Mouse (Mus musculus) embryonic facial prominence, embryonic 14.5 days (tissue): ENCODE results near the gene Myo10. TPM values are rescaled to one million over a fixed set of nuclear protein-coding genes. Genes with fewer than 3 reads are reported as not detected.

Experiments used
- ATAC-seq: fragments of 200-750 bp; cut with Nextera tagmentation; 2 replicates; pipeline ENCODE4 v1.8.0; 2017; ENCODE audit warnings: low read depth, moderate number of reproducible peaks, moderate TSS enrichment
- DNase-seq: peaks from one replicate; pipeline ENCODE4 v3.0.0-alpha.2; 2015; ENCODE audit warnings: low spot score
- H3K27ac ChIP-seq: fragments of 300-500 bp; sonication (generic); replicated peaks from 2 replicates; pipeline ENCODE4 v1.5.1; 2014; ENCODE audit warnings: low read depth, mild to moderate bottlenecking, low read length, moderate library complexity
- H3K27me3 ChIP-seq: fragments of 300-500 bp; sonication (generic); replicated peaks from 2 replicates; pipeline ENCODE4 v1.6.1; 2014; ENCODE audit warnings: low read length; ENCODE audit not compliant: control insufficient read depth, insufficient read depth
- H3K36me3 ChIP-seq: fragments of 300-500 bp; sonication (generic); 2 replicates; pipeline ENCODE4 v1.6.1; 2014; ENCODE audit warnings: low read length, mixed read lengths; ENCODE audit not compliant: control insufficient read depth, insufficient read depth
- H3K4me1 ChIP-seq: fragments of 300-500 bp; sonication (generic); 2 replicates; pipeline ENCODE4 v1.6.1; 2014; ENCODE audit warnings: antibody characterized with exemption, low read length; ENCODE audit not compliant: control insufficient read depth, insufficient read depth
- H3K4me2 ChIP-seq: fragments of 300-500 bp; sonication (generic); 2 replicates; pipeline ENCODE4 v1.6.1; 2014; ENCODE audit warnings: low read depth, mild to moderate bottlenecking, low read length, moderate library complexity, mixed read lengths
- H3K4me3 ChIP-seq: fragments of 300-500 bp; sonication (generic); 2 replicates; pipeline ENCODE4 v1.5.1; 2014; ENCODE audit warnings: low read depth, mild to moderate bottlenecking, low read length
- H3K9ac ChIP-seq: fragments of 300-500 bp; sonication (generic); 2 replicates; pipeline ENCODE4 v1.6.1; 2014; ENCODE audit warnings: low read depth, mild to moderate bottlenecking, low read length, moderate library complexity, mixed read lengths
- H3K9me3 ChIP-seq: fragments of 300-500 bp; sonication (generic); 2 replicates; pipeline ENCODE4 v1.6.1; 2016; ENCODE audit warnings: low read length; ENCODE audit not compliant: control insufficient read depth
- WGBS: fragments of 180-500 bp; shearing (Covaris S2); extraction: QIAGEN DNeasy Blood & Tissue Kit; methylation state at CpG from one replicate; pipeline ENCODE4 v1.1.7; 2014; 5-methylcytosine and 5-hydroxymethylcytosine counted together
- polyA plus RNA-seq: library from polyadenylated mRNA; unstranded; fragments of >200 nt; fragmentation: Nextera tagmentation; extraction: Ambion mirVana; gene quantifications from 2 replicates; pipeline ENCODE4 v1.2.1, GENCODE M21; 2014

Myo10 gene
- polyA plus RNA-seq, 1 experiment from 2014 or later = 41.8 TPM

DNA sequence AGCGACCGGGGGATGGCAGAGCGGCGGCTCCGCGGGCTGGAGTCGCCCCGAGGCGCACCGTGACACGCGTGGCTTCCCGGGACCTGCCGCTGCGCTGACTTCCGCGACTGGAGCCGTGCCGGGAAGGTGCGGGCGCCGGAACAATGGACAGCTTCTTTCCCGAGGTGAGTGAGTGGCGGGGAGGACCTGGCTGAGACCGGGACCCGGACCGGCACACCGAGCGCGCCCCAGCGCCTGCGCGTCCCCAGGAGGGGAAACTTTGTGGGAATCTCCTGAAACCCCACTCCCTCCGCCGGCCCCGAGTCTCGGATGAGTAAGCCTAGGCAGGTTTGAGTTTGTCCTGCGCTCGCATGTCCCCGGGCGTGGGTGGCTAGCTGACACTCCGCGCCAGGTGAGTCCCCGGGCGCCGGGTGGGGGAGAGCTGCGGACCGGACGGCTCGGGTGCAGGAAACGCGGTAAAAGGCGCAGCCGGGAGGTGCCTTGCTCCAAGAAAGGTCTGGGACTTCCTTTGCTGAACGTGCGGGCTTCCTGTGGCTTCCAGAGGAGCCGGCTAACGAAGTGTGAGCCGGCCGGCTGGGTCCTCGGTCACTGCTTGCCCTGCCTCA, 644 bp downstream of the Myo10 start:
- peak overlapping the region; percentile 89 for H3K27ac ChIP-seq
- H3K9ac ChIP-seq = peak overlapping the region; percentile 82
- ATAC-seq (peak; percentile 13), DNase-seq (peak; percentile 58)
- H3K4me1 ChIP-seq = peaks cover 28% of the 10 kb centered on the region
- H3K27me3 ChIP-seq = no peaks in the 10 kb centered on the region
- H3K36me3 ChIP-seq = no peaks in the 10 kb centered on the region
- peak overlapping the region; percentile 76 for H3K4me3 ChIP-seq
- H3K9me3 ChIP-seq = no peaks in the 10 kb centered on the region
- WGBS = 0% methylated on average over 27 of the region's 61 CpGs
- H3K4me2 ChIP-seq = peak overlapping the region; percentile 70

- no peaks in the 10 kb centered on the region for H3K27me3 ChIP-seq
- no peaks in the 10 kb centered on the region for H3K9me3 ChIP-seq
- H3K9ac ChIP-seq = peak overlapping the region; percentile 82
- H3K4me3 ChIP-seq = peak overlapping the region; percentile 76
- WGBS = 5% methylated on average over 9 of the region's 9 CpGs
- H3K4me2 ChIP-seq = peak overlapping the region; percentile 70
- ATAC-seq = no peak
- peaks cover 28% of the 10 kb centered on the region for H3K4me1 ChIP-seq
- DNase-seq = peak; percentile 38
- H3K36me3 ChIP-seq = no peaks in the 10 kb centered on the region
- H3K27ac ChIP-seq = peak overlapping the region; percentile 89
These were observed 1.3 kb downstream of the Myo10 start for GRCm38 (mm10) chr15:25623556-25624180.

- Histone ChIP-seq H3K9me3 (no peaks in the 10 kb centered on the region), H3K4me3 (peak overlapping the region; percentile 76), H3K27me3 (no peaks in the 10 kb centered on the region), H3K4me1 (peaks cover 28% of the 10 kb centered on the region), H3K4me2 (peak overlapping the region; percentile 70), H3K9ac (no peak overlapping the region), H3K27ac (no peak overlapping the region), H3K36me3 (no peaks in the 10 kb centered on the region)
- WGBS = 33% methylated on average over 3 of the region's 3 CpGs
- peak; percentile 56 for DNase-seq
- ATAC-seq = no peak
These were observed 1.9 kb downstream of the Myo10 start for GRCm38 (mm10) chr15:25624263-25624662.

DNA sequence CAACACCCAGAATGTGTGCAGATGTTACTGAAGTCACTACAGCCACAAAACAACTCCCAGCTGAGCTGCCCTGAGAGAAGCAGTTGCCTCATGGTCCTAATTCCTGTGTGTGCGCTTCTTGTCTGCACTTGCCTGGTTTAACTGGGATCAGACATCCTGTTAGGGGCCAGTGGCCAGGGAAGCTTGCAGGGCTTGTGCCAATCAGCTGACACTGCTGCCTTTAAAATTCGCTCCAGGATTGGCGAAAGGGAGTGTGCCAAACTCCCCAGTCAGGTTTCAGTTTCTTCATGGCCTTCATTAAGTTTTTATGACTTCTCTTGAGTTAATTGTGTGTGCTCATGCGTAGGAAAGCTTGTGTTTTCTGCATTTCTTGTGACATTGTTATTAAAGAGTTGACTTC, 3.1 kb downstream of the Myo10 start:
- H3K27ac ChIP-seq = peak overlapping the region; percentile 31; the same call in 1 of the 2 replicates

DNA sequence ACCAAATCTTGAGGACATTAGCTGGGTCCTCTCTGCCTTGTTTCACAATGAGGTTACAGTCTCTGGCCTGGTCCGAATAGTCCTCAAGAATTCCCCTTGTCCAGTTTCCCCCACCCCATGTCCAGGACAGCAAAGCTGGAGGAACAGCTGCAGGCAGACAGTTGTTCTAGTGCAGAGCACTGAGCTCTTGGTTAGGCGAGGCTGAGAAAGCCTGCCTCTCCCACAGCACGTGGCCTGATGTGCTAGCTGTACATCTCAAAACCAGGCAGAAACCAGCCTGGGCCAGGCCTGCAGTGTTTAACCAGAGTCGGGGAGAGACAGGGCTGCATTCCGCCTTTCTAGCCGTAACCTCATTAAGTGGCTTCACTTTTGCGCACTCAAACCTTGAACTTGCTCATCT, 4.7 kb downstream of the Myo10 start:
- WGBS = 65% methylated on average over 7 of the region's 7 CpGs
- H3K9me3 ChIP-seq = no peaks in the 10 kb centered on the region

More for the DNA sequence above, 3.1 kb downstream of the Myo10 start:
- peak; percentile 77 for DNase-seq
- peak overlapping the region; percentile 76 for H3K4me3 ChIP-seq
- no peaks in the 10 kb centered on the region for H3K27me3 ChIP-seq
- no peak for ATAC-seq
- no peaks in the 10 kb centered on the region for H3K9me3 ChIP-seq
- 21% methylated on average over 4 of the region's 4 CpGs for WGBS
- peak overlapping the region; percentile 27; the same call in 1 of the 2 replicates for H3K9ac ChIP-seq
- H3K36me3 ChIP-seq = no peaks in the 10 kb centered on the region
- peaks cover 28% of the 10 kb centered on the region for H3K4me1 ChIP-seq
- H3K4me2 ChIP-seq = peak overlapping the region; percentile 70

DNA sequence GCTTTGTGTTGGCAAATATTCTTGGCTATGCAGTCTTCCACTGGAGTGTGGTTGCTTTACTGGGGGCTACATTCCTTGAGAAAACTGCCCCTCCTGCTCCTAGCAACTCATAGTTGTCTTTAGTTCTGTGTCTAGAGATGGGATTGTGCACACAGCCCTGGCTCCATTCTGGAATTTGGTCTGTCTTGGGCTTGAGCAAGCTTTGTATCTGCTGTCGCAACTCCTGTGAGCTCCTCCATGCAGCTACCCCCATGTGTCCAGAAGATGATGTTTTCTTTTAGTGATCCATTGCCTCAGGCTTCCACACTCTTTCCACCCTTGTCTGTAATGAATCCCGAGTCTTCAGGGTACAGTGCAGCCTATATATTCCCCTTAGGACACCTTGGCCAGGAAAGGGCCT, 5.9 kb downstream of the Myo10 start:
- no peaks in the 10 kb centered on the region for H3K9me3 ChIP-seq
- H3K4me3 ChIP-seq = no peak overlapping the region
- peaks cover 42% of the 10 kb centered on the region for H3K4me1 ChIP-seq
- H3K27ac ChIP-seq = no peak overlapping the region
- no peaks in the 10 kb centered on the region for H3K27me3 ChIP-seq
- H3K36me3 ChIP-seq = no peaks in the 10 kb centered on the region
- no peak overlapping the region for H3K9ac ChIP-seq
- ATAC-seq (no peak), DNase-seq (no peak)
- H3K4me2 ChIP-seq = no peak overlapping the region
- 83% methylated on average over 2 of the region's 2 CpGs for WGBS

More for the DNA sequence above, 4.7 kb downstream of the Myo10 start:
- Histone ChIP-seq H3K36me3 (no peaks in the 10 kb centered on the region), H3K4me2 (no peak overlapping the region), H3K27ac (no peak overlapping the region), H3K9ac (no peak overlapping the region), H3K4me3 (no peak overlapping the region), H3K4me1 (peaks cover 32% of the 10 kb centered on the region), H3K27me3 (no peaks in the 10 kb centered on the region)
- peak; percentile 61 for DNase-seq
- ATAC-seq = no peak

DNA sequence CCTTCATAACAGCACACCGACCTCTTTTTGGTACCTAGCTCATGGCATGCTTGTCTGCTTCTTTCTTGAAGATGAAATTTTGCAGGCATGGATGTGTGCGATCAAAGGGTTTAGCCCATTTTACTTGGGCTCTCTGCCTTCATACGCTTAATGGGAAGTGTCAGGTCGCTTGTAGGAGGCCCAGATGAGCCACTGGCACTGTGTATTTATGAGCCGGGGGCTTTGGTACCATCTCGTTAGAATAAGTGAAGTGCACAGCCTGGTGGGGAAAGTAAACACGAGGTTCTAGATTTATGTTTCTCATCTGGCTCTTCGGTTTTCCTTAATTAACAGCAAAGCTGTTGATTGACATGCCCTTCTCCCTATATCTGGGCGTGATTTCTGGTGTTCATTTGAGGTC, 8.4 kb downstream of the Myo10 start:
- Histone ChIP-seq H3K9me3 (no peaks in the 10 kb centered on the region), H3K4me2 (no peak overlapping the region), H3K4me1 (peaks cover 34% of the 10 kb centered on the region), H3K9ac (no peak overlapping the region), H3K27ac (no peak overlapping the region), H3K27me3 (no peaks in the 10 kb centered on the region), H3K36me3 (no peaks in the 10 kb centered on the region), H3K4me3 (no peak overlapping the region)
- WGBS = 65% methylated on average over 9 of the region's 9 CpGs
- no peak for ATAC-seq
- DNase-seq = no peak

DNA sequence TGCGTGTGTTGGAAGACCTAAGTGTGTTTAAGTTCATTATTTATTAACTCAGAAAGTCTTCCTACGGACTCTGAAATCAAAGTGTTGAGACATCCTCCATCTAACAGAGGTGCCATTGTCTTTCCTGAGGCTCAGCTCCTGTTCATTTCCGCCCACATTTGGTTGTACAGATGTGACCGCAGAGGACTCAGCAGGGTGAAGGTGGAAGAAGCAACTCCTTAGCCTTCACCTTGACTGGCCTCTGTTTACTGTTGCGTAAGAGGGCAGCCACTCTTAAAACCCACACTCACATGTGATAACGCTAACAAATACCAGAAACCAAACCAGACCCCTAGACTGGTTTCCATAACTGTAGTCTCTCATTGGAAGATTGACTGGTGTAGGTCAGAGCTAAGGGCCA, 9.0 kb downstream of the Myo10 start:
- H3K9ac ChIP-seq = no peak overlapping the region
- no peaks in the 10 kb centered on the region for H3K36me3 ChIP-seq
- H3K4me3 ChIP-seq = no peak overlapping the region
- DNase-seq = no peak
- H3K27ac ChIP-seq = no peak overlapping the region
- ATAC-seq = no peak
- H3K27me3 ChIP-seq = no peaks in the 10 kb centered on the region
- H3K4me2 ChIP-seq = no peak overlapping the region
- 68% methylated on average over 6 of the region's 6 CpGs for WGBS
- H3K9me3 ChIP-seq = no peaks in the 10 kb centered on the region
- peaks cover 34% of the 10 kb centered on the region for H3K4me1 ChIP-seq

DNA sequence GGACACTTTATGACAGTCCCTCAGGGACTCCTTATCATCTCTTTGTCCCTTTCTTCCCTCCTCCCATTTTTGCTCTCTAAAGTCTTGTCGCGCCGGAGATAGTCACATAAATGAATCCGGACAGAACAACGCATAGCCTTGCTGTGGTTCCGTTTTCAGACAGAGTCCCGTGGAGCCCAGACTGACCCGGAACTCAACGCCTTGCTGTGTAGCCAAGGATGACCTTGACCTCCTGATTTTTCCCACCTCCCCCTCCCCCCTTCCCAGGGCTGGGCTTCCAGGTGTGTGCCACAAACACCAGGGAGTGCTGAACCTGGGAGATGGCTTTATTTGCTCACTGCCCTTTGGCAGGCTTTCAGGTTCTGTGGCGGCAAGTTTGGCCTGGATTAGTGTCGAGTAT, 10.6 kb downstream of the Myo10 start:
- H3K4me3 ChIP-seq = no peak overlapping the region
- no peaks in the 10 kb centered on the region for H3K27me3 ChIP-seq
- no peak overlapping the region for H3K4me2 ChIP-seq
- no peak overlapping the region for H3K9ac ChIP-seq
- H3K36me3 ChIP-seq = no peaks in the 10 kb centered on the region
- H3K9me3 ChIP-seq = no peaks in the 10 kb centered on the region
- WGBS = 79% methylated on average over 11 of the region's 11 CpGs
- peaks cover 30% of the 10 kb centered on the region for H3K4me1 ChIP-seq
- DNase-seq (no peak), ATAC-seq (no peak)
- no peak overlapping the region for H3K27ac ChIP-seq
